Mouse (Mus musculus) intestine, embryonic 15.5 days (tissue): ENCODE data around the gene Pcgf1. TPM values are rescaled to one million over a fixed set of nuclear protein-coding genes. Genes with fewer than 3 reads are reported as not detected.

Experiments
- ATAC-seq: fragments of 200-750 bp; cut with Nextera tagmentation; 2 replicates; pipeline ENCODE4 v1.8.0; 2017; ENCODE audit warnings: moderate TSS enrichment, moderate library complexity
- H3K27ac ChIP-seq: fragments of 300-500 bp; sonication (generic); 2 replicates; pipeline ENCODE4 v1.5.1; 2015; ENCODE audit warnings: mild to moderate bottlenecking, inconsistent platforms
- H3K27me3 ChIP-seq: fragments of 300-500 bp; sonication (generic); replicated peaks from 2 replicates; pipeline ENCODE4 v1.6.1; 2015; ENCODE audit warnings: inconsistent platforms
- H3K36me3 ChIP-seq: fragments of 300-500 bp; sonication (generic); 2 replicates; pipeline ENCODE4 v1.6.1; 2015; ENCODE audit warnings: inconsistent platforms
- H3K4me1 ChIP-seq: fragments of 300-500 bp; sonication (generic); replicated peaks from 2 replicates; pipeline ENCODE4 v1.6.1; 2015; ENCODE audit warnings: inconsistent platforms
- H3K4me2 ChIP-seq: fragments of 300-500 bp; sonication (generic); replicated peaks from 2 replicates; pipeline ENCODE4 v1.6.1; 2015; ENCODE audit warnings: mild to moderate bottlenecking, inconsistent platforms
- H3K4me3 ChIP-seq: fragments of 300-500 bp; sonication (generic); replicated peaks from 2 replicates; pipeline ENCODE4 v1.5.1; 2015; ENCODE audit warnings: inconsistent platforms
- H3K9ac ChIP-seq: fragments of 300-500 bp; sonication (generic); 2 replicates; pipeline ENCODE4 v1.6.1; 2015; ENCODE audit warnings: inconsistent platforms
- H3K9me3 ChIP-seq: fragments of 300-500 bp; sonication (generic); 2 replicates; pipeline ENCODE4 v1.6.1; 2016; ENCODE audit warnings: inconsistent platforms
- WGBS: fragments of 180-500 bp; shearing (Covaris S2); methylation state at CpG from one replicate; pipeline ENCODE4 v1.1.7; 2015; 5-methylcytosine and 5-hydroxymethylcytosine counted together
- polyA plus RNA-seq: library from polyadenylated mRNA; unstranded; fragments of >200 nt; fragmentation: Nextera tagmentation; extraction: Ambion mirVana; gene quantifications from 2 replicates; pipeline ENCODE4 v1.2.1, GENCODE M21; 2015

Pcgf1 gene
- polyA plus RNA-seq, 1 experiment from 2014 or later: 29.4 TPM

GRCm38 (mm10) chr6:83108762-83109668 is 31.3 kb downstream of the Pcgf1 start, which contains the start of gene Mrpl53:
TSS of gene Mrpl53 (plus strand) at chr6:83109040.
- peak; percentile 91 for ATAC-seq
- peak within 1 kb of the TSS; percentile 58 for H3K27ac ChIP-seq
- H3K4me1 ChIP-seq: peaks cover 12% of the 10 kb centered on the region
- peak within 1 kb of the TSS; percentile 64 for H3K4me2 ChIP-seq
- H3K9ac ChIP-seq: peak within 1 kb of the TSS; percentile 91
- no peaks in the 10 kb centered on the region for H3K36me3 ChIP-seq
- H3K4me3 ChIP-seq: peak within 1 kb of the TSS; percentile 80
- no peaks in the 10 kb centered on the region for H3K27me3 ChIP-seq
- WGBS: under 1% methylated on average over 76 of the region's 76 CpGs
- no peaks in the 10 kb centered on the region for H3K9me3 ChIP-seq

DNA sequence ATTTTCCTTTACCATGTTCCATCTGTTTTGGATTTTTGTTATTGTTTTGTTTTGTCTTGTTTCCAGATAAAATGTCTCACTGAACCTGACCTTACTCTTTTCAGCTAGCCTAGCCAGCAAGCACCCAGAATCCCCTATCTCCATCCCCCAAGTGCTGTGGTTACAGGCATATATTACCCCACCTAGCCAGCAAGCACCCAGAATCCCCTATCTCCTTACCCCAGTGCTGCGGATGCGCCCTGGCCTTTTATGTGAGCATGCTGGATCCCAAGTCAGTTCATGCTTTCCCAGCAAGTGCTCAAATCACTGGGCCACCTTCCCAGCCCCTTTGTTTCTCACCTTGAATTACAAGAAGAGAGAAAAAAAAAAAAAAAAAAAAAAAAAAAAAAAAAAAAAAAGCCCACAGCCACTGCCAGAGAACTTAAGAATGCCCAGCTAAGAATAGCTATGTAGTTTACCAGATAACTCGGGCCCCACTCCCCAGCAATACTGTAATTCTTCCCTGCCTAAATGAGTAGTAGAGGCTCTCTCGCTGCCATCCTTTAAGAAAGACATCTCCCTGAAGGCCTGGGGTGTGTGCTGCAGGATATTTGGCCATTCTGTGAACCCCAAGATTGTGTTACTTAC is 34.0 kb downstream of the Pcgf1 start:
- Histone ChIP-seq H3K36me3 (no peaks in the 10 kb centered on the region), H3K27me3 (no peaks in the 10 kb centered on the region), H3K27ac (no peak overlapping the region), H3K9me3 (no peaks in the 10 kb centered on the region), H3K4me2 (no peak overlapping the region), H3K9ac (no peak overlapping the region), H3K4me3 (no peak overlapping the region), H3K4me1 (peaks cover 20% of the 10 kb centered on the region)
- ATAC-seq: no peak
- WGBS: 83% methylated on average over 4 of the region's 4 CpGs

DNA sequence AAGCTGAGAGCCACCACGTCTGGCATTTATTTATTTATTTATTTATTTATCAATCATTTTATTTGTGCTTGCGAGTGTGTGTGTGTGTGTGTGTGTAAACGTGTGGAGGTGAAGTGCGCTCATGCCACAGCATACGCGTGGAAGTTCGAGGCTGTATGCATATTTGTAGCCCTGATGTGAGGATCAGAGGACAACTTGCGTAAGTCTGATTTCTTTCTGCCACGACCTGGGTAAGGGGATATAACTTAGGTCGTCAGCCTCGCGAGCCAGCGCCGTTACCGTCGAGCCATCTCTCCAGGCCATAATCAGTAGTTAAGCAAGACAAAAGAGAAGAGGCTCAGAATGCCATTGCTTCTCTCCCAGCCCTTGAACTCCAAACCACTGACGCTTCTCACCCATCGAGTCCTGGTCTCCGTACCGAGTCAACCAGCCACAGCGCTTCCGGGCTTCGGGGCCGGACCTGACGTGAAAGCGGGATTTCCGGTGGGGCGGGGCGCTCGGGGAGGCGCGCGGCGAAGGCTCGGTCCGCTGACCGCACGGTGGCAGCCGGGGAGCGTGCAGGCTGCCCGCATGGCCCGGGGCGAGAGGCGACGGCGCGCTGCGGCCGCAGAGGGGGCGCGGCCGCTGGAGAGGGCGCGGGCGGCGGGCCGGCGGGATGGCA is 37.5 kb downstream of the Pcgf1 start, which contains the start of gene Mogs:
Mogs (plus strand) TSS at position 486 of the 661 bp plus-strand sequence.
- ATAC-seq: peak; percentile 95
- H3K4me2 ChIP-seq: peak within 1 kb of the TSS; percentile 89
- H3K9ac ChIP-seq: peak within 1 kb of the TSS; percentile 95
- no peaks in the 10 kb centered on the region for H3K27me3 ChIP-seq
- WGBS: 1% methylated on average over 58 of the region's 58 CpGs
- H3K9me3 ChIP-seq: no peaks in the 10 kb centered on the region
- H3K4me1 ChIP-seq: peaks cover 29% of the 10 kb centered on the region
- H3K36me3 ChIP-seq: peaks cover 22% of the 10 kb centered on the region
- H3K4me3 ChIP-seq: peak within 1 kb of the TSS; percentile 95
- peak within 1 kb of the TSS; percentile 80 for H3K27ac ChIP-seq

DNA sequence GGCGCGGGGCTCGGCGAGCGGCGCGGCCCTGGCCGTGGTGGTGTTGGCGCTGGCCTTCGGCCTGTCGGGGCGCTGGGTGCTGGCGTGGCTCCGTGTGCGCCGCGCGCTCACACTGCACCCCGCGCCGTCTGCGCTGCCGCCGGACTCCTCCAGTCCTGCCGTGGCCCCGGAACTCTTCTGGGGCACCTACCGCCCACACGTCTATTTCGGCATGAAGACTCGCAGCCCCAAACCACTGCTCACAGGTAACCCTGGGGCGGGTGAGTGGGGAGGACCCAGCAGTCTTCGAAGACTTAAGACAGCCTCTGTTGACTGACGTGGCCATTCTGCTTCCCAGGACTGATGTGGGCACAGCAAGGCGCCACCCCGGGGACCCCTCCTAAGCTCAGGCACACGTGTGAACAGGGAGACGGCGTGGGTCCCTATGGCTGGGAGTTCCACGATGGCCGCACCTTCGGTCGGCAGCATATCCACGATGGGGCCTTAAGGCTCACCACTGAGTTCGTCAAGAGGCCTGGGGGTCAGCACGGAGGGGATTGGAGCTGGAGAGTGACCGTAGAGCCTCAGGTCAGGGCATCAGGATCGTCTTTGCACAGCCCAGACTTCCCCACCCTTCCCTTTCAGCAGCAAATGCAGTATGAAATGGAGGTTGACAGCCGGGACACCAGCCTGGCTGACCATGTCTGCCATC is 38.2 kb downstream of the Pcgf1 start:
- Histone ChIP-seq H3K9me3 (no peaks in the 10 kb centered on the region), H3K27ac (peak overlapping the region; percentile 80), H3K9ac (peak overlapping the region; percentile 95), H3K4me1 (peaks cover 33% of the 10 kb centered on the region), H3K36me3 (peaks cover 22% of the 10 kb centered on the region), H3K4me2 (peak overlapping the region; percentile 89), H3K4me3 (peak overlapping the region; percentile 95), H3K27me3 (no peaks in the 10 kb centered on the region)
- peak; percentile 77 for ATAC-seq
- under 1% methylated on average over 47 of the region's 48 CpGs for WGBS

DNA sequence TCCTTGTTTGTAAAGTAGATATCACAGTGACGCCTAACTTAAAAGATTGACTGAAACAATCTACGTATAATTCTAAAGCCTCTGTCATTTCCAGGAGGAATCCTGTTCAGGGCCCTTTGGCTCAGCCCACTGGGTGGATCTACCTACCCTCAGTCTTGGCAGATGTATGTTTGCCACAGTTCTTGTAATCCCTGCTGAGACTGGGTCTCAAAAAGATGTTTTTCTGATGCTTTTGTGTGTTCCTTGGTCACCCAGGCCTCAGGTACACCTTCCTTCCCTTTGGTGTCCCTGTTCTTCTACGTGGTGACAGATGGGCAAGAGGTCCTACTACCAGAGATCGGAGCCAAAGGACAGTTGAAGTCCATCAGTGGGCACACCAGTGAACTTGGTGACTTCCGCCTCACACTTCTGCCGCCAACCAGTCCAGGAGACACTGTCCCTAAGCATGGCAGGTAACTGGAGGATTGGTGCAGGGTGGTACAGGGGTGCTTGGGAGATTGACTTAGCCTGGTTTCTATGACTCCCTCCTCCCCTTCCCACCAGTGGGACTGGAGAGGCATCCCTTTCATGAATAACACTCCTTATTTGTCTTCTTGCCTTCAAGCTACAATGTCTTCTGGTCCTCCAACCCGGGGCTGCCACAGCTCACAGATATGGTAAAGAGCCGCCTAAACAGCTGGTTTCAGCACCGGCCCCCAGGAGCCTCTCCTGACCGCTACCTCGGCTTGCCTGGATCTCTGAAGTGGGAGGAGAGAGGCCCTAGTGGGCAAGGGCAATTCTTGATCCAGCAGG is 38.9 kb downstream of the Pcgf1 start:
- peak overlapping the region; percentile 89 for H3K4me2 ChIP-seq
- no peak for ATAC-seq
- peak overlapping the region; percentile 95 for H3K9ac ChIP-seq
- no peaks in the 10 kb centered on the region for H3K9me3 ChIP-seq
- 0 out of 2 replicates have a peak overlapping the region, but pooled peaks have one; percentile 6 for H3K27ac ChIP-seq
- peak overlapping the region; percentile 95 for H3K4me3 ChIP-seq
- H3K27me3 ChIP-seq: no peaks in the 10 kb centered on the region
- peaks cover 22% of the 10 kb centered on the region for H3K36me3 ChIP-seq
- WGBS: 71% methylated on average over 11 of the region's 11 CpGs
- H3K4me1 ChIP-seq: peaks cover 33% of the 10 kb centered on the region

- peak overlapping the region; percentile 89; the same call in 1 of the 2 replicates for H3K4me2 ChIP-seq
- no peak for ATAC-seq
- H3K9ac ChIP-seq: no peak overlapping the region
- H3K36me3 ChIP-seq: peaks cover 22% of the 10 kb centered on the region
- 81% methylated on average over 4 of the region's 4 CpGs for whole genome bisulfite sequencing
- H3K9me3 ChIP-seq: no peaks in the 10 kb centered on the region
- H3K4me1 ChIP-seq: peaks cover 37% of the 10 kb centered on the region
- no peaks in the 10 kb centered on the region for H3K27me3 ChIP-seq
- 0 out of 2 replicates have a peak overlapping the region, but pooled peaks have one; percentile 6 for H3K27ac ChIP-seq
- peak overlapping the region; percentile 95; the same call in 1 of the 2 replicates for H3K4me3 ChIP-seq
These were observed 39.4 kb downstream of the Pcgf1 start for GRCm38 (mm10) chr6:83117165-83117438.

DNA sequence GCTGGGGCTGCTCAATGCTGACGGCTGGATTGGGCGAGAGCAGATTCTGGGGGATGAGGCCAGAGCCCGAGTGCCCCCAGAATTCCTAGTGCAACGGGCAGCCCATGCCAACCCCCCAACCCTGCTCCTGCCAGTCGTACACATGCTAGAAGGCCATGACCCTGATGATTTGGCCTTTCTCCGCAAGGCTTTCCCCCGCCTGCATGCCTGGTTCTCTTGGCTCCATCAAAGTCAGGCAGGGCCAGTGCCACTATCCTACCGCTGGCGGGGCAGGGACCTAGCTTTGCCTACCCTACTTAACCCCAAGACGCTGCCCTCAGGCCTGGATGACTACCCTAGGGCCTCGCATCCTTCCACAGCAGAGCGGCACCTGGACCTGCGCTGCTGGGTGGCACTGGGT is 39.9 kb downstream of the Pcgf1 start:
- no peak overlapping the region for H3K27ac ChIP-seq
- H3K36me3 ChIP-seq: peaks cover 22% of the 10 kb centered on the region
- no peak for ATAC-seq
- H3K9ac ChIP-seq: no peak overlapping the region
- WGBS: 90% methylated on average over 13 of the region's 13 CpGs
- H3K4me2 ChIP-seq: no peak overlapping the region
- peaks cover 43% of the 10 kb centered on the region for H3K4me1 ChIP-seq
- H3K27me3 ChIP-seq: no peaks in the 10 kb centered on the region
- no peaks in the 10 kb centered on the region for H3K9me3 ChIP-seq
- no peak overlapping the region for H3K4me3 ChIP-seq

GRCm38 (mm10) chr6:83118369-83118768 is 40.7 kb downstream of the Pcgf1 start:
- Histone ChIP-seq H3K36me3 (peaks cover 22% of the 10 kb centered on the region), H3K4me3 (no peak overlapping the region), H3K4me1 (peaks cover 48% of the 10 kb centered on the region), H3K27ac (no peak overlapping the region), H3K9ac (no peak overlapping the region), H3K9me3 (no peaks in the 10 kb centered on the region), H3K27me3 (no peaks in the 10 kb centered on the region), H3K4me2 (no peak overlapping the region)
- WGBS: 80% methylated on average over 11 of the region's 11 CpGs
- no peak for ATAC-seq

- 80% methylated on average over 14 of the region's 14 CpGs for WGBS
- Histone ChIP-seq H3K9me3 (no peaks in the 10 kb centered on the region), H3K4me3 (no peak overlapping the region), H3K4me1 (peaks cover 48% of the 10 kb centered on the region), H3K4me2 (peak overlapping the region; percentile 98; the same call in 1 of the 2 replicates), H3K36me3 (peaks cover 22% of the 10 kb centered on the region), H3K27me3 (no peaks in the 10 kb centered on the region), H3K27ac (no peak overlapping the region), H3K9ac (peak overlapping the region; percentile 5; the same call in 1 of the 2 replicates)
- ATAC-seq: no peak
These were observed 41.4 kb downstream of the Pcgf1 start for GRCm38 (mm10) chr6:83118825-83119733.

GRCm38 (mm10) chr6:83119734-83120051 is 42.0 kb downstream of the Pcgf1 start:
- H3K36me3 ChIP-seq: peaks cover 22% of the 10 kb centered on the region
- H3K4me1 ChIP-seq: peaks cover 54% of the 10 kb centered on the region
- no peak overlapping the region for H3K4me3 ChIP-seq
- H3K9me3 ChIP-seq: no peaks in the 10 kb centered on the region
- no peaks in the 10 kb centered on the region for H3K27me3 ChIP-seq
- 0 out of 2 replicates have a peak overlapping the region, but pooled peaks have one; percentile 95 for H3K27ac ChIP-seq
- H3K9ac ChIP-seq: 0 out of 2 replicates have a peak overlapping the region, but pooled peaks have one; percentile 5
- no peak for ATAC-seq
- peak overlapping the region; percentile 98 for H3K4me2 ChIP-seq
- 81% methylated on average over 7 of the region's 7 CpGs for WGBS
